Mouse (Mus musculus) neural tube, embryonic 10.5 days (tissue): ENCODE results near the gene Slc24a3.

Experiments
- DNase-seq: peaks from one replicate; pipeline ENCODE4 v3.0.0-alpha.2; 2017; ENCODE audit warnings: low spot score; ENCODE audit errors: extremely low spot score

Gene Slc24a3

DNA sequence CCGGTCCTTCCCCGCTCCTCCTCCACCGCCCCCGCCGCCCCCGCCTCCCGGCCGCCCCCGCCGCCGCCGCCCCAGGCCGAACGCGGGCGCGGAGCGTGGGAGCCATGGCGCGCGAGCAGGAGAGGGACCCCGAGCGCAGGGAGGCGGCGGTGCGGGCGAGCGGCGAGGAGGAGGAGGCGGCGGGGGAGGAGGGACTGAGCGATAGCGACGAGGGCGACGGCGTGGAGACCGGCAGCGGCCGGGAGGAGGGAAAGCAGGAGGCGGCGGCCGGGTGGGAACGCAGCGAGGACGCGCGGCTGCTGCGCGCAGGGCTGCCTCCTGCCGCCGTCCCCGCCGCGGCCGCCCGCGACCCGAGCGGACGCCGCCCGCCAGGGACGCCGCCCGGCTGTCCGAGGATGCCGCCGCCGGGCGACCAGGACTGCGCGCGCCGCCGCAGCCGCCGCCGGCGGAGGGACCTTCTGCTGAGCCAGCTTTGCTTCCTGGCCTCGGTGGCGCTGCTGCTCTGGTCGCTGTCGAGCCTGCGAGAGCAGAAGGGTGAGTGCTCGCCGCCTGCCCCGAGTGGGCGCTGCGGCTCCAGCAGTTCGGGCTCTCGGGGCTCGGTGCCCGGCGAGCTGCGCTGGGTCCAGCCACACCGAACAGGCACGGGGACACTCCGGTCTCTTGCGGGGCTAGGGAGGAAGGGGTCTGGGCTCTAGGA lies at the start of gene Slc24a3:
Gene Slc24a3 (plus strand): TSS at position 91 of the 697 bp plus-strand sequence.
- DNase-seq, result peak; percentile 85

DNA sequence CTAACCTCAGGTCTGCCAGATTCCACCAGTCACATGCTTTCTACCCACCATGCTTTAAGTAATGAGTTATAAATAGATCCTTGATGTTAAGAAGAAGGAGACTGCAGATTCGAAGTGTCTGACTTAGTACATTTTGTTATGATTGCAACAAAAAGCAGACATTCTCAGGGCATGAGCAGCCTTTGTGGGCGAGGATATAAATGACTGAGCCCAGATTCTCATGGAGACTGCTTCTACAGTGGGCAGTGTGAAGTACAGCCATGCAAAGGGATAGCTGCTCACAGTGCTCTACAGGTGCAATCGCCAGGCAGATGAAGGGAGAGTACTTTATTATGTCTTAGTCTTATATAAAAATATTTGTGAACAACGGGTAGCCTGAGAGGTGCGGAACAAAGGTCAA lies 49.8 kb upstream of the Slc24a3 start:
- no peak for DNase-seq

DNA sequence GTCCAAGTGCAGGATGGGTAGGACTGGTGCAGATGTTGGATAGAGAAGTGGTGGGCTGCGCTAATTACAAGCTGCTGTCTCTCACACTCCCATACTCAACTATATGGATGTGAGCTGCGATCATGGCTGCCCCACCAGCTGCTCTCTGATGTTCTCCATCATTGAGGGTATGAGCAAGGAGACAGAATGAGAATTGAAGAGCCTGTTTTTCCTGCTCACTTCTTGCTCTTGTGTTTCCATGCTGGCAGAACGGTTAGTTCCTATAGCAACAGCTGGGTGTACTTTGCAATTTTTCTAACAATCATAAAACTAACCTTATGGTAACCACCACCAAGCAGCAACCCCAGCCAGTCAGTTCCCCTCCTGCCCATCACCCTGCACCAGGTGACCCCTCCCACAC lies 39.8 kb upstream of the Slc24a3 start:
- no peak for DNase-seq

DNA sequence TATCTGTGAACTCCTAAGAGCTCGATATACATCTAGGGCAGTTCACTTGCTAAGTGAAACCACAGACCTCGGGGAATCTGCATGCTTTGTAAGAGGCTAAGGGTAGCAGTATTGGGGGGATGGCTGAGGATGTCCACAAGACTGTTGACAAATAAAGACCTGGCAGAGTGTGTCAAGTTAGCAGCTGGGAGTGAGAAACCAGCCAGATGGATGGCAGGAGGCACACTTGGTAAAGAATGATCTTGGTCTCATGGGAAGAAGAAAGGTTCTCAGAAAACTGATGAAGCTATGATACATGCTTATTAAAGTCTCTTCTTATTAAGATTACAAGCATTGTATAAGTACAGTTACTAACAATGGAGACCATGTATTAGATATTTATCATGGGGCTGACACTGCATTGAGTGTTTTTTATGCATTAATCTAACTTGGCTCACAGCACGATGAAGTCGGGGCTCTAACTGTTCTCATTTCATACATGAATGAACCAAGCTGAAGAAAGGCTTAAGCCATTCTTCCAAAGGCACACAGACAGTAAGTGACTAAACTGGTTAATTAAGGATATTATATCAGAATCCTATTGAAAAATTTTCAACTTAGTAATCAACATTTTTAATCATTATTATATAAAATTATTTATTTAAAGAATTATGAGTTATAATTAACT lies 30.8 kb upstream of the Slc24a3 start:
- DNase-seq, result no peak

DNA sequence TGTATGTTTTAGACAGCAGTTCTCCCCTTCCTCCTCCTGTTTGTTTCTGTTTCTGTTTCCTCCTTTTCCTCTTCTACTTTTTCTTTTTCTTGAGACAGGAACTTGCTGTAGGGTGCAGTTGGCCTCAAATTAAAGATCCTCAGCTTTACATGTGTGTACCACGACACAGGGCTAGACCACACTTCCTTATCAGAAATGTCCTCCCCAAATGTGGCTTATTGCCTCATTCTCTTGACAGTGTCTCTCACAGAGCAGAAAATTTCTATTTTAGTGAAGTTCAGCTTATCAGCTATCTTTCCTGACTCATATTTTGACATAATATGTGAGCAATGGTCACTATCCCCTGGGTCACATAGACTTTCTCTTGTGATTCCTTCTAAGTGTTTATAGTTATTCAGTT lies 17.1 kb upstream of the Slc24a3 start:
- no peak for DNase-seq

DNA sequence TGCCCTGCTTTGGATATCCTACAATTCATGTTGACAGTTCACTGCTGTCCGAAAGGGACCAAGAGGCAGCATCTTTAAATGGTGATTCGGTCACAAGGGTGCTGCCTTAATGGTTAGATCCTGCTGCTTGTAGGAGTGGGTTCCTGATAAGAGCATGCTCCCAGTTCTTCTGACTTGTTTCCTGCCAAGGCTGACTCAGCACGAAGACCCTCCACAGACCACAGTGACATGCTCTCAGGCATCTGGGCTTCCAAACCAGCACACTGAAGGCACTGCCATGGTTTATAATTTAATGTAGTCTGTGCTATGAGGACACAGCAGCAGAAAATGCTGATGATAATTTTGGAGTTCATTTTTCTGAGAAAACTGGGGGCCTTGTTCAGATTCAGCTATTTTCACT lies 16.7 kb upstream of the Slc24a3 start:
- DNase-seq, result no peak

DNA sequence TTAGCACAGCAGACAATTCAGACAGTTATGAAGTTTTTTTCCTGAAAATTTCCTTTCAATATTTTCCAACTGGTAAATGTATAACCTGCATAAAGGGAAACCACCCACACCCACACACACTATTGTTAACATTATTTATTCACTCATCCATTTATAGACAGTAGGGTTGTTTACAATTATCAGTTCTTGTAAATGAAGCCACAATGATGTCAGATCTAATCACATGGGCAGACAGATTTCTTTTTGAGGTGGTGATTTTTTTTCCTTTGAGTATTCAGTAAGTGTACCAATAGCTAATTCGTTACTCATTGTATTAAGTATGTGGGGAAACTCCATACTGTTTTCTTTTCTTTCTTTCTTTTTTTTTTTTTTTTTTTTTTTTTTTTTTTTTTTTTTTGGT lies 15.3 kb upstream of the Slc24a3 start:
- DNase-seq, result no peak

DNA sequence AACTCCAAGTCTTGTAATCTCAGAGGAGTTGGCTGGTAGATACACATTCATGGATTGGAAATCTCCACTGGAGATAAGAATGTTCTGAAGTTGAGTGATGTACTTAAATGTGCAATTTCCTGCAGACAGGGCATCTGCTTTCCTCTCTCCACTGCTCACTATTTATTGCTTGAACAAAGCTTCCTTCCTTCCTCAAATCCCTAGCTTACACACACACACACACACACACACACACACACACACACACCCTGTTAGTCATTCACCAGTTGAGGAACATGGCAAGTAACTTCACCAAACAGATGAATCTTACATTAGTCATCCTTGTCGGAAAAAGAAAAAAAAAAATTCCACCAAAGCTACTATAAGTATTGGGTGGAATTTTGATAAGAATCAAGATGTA lies 8.6 kb upstream of the Slc24a3 start:
- DNase-seq, result no peak

DNA sequence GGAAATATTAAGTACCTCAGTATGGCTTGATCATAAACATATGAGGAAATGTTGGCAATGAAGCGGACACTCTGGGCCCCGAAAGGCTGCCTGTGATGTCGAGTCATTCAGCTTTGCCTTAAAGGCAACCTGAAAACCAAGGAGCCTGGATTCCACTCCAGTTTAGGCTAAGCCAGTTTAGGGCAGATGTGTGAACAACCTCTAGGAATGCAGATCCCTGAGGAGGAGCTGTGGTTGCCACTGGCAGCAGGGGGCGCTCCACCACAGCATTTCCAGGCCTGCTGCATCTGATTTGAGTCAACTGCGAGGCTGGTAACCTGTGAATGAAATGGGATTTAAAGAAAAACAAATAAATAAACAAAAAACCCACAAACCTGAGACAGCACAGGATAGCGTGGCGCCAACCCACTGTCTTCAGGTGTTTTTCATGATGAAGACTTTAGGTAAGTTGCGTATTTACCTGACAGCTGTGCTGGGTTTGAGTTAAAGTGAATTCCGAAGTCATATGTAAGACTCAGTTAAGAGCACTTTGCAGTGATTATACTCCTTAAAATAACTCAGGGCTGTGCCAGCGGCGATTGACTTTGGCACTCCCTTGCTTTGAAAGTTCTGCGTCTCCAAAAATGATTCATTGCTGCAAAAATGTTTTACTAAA lies 6.4 kb upstream of the Slc24a3 start:
- DNase-seq, result peak; percentile 87

DNA sequence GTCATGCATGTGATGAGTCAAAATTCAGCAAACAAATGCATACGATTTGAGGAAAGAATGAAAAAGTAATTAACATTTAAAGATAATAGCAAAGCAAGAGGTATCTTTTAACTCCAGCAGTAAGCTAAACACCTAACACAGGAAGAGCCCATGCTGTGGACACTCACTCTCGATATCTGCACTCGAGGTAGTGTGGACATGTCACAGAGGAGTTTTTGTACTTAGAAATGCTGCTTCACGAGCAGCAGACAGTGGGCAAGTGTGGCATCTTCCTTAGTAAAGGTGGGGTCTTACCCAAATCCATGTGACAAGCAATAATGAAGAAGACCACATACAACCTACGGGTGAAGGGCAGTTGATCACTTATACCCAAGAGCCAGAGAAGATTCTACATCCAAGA lies 3.5 kb upstream of the Slc24a3 start:
- no peak for DNase-seq

DNA sequence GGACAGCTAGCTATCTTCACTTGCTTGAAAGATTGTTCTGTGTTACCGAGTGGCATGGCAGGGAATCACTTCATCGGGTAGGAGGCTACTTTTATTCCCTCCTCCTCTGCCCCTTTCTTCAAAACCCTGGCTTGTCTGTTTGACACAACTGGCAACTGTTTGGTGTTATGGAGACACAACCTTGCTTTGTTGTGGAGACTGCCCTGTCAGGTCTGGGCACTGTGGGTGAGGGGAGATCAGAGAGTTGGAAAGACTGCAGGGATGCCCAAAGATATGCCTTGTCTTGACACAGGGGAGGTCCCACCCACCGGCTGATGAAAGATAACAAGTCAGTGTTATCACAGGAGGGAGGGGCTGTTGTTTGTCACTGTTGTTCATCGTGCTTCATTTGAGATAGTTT lies 3.0 kb upstream of the Slc24a3 start:
- no peak for DNase-seq

DNA sequence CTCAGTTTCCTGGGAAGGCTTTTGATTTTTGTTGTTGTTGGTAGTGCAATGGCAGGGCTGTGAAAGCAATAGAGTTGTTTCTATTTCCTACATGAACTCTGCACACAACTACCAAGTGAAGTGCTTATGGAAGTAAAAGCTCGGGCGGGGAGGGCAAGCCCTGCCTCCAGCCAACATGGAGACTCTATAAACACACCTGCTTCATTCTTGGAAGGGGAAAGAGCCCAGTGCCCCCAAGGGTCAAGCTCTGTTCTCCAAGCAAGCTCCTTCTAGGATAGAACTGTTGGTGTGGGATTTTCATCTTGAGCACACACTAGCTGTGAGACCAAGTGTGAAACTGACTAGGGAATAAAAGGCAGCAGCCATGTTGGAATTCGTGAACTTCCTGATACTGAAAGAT lies 2.5 kb upstream of the Slc24a3 start:
- no peak for DNase-seq

DNA sequence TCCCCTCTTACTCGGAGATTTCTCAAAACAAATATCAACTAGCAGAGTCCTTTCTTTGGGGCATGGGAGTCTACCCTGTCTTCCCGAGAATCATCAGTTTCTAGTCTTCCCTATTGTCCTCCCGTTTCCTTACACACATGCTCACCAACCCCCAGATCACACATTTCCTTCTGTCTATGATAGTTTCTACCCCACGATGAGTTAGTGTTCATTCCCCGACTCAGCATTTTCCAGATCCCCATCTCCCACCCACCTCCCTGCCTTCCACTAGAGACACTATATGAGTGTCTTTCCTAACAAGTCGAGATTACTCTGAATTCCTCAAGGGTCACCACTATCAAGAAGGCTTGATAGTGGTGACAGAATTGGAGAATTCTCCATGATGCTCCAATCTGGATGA lies 1.7 kb upstream of the Slc24a3 start:
- DNase-seq, result no peak

DNA sequence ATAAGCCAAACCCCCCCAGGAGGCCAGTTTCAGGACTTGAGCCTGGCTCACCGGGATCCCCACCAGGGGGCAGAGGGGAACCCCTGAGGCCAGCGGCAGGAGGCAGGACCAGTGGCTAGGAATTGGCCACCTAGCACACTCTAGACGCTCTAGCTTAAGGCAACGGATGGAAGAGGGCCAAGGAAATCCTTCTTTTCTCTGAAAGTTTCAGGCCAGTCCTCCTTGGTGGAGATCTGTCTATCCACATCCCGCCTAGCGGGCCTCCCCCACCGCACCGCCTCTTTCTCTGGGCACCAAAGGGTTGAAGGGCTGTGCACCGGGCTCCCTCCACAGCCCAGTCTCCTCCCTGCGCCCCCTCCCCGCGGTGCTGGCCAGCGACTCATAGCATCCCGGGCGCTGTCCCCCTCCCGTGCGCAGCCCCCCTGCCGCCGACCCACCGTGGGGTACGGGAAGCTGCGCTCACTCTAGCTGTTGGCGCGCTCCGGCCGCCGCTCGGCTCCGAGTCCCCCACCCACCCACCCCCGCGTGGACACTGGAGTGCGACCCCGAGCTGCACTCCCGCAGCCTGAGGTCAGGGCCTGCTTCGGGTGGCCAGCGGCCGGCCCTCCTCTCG lies 397 bp upstream of the Slc24a3 start:
- DNase-seq, result peak; percentile 78

DNA sequence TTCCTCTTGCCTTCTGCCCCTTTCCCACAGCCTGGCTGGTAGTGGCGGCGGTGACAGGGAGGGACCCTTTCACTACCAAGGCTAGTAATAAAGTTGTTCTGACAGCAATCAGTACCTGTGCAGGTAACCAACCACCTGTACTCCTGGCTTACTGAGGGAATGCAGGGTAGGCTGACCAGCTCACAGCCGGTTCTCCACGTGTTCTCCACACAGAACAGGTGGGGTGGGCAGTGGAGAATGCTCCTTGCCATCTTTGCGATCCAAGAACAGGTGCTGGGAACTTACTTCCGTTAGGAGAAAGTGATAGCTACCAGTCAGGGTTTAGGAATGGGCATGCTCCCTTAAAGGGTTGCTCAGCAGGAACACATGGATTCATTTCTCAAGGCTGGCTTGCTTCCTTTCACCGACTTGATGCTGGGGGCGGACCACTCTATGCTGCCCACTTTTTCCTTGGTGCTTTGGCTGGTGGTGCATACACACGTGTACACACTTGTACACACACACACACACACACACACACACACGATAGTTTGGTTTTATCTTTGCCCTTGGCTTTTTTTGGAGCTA lies 934 bp downstream of the Slc24a3 start:
- no peak for DNase-seq

DNA sequence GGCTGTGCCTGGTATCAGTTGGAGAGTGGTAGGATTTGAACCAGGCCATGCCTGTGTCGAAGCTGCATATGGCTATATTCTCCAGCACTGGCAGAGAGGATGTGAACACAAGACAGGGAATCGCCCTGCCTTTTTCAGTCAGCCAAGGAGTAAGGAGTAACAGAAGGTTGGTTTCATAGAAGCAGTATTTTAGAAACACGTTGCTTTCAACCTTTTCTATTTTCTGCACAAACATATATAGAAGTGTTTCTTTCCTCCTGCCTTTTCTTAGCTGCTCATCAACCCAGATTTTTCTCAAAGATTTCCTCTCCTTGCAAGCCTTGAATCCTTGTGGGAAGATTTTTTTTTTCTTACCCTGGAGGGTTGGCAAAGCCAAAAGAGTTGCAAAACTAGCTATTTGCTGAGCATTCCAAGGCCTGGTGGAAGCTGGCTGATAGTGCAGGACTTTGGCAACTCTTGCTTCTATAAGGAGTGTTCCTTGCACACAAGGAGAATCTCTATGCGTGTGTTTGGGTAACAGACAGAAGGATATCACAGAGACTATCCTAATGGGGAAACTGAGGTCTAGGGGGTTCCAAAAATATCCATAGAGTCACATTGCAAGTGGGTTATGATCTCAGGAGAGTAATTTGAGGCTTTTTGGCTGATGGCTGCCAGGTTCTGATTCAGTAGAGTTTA lies 5.6 kb downstream of the Slc24a3 start:
- no peak for DNase-seq

DNA sequence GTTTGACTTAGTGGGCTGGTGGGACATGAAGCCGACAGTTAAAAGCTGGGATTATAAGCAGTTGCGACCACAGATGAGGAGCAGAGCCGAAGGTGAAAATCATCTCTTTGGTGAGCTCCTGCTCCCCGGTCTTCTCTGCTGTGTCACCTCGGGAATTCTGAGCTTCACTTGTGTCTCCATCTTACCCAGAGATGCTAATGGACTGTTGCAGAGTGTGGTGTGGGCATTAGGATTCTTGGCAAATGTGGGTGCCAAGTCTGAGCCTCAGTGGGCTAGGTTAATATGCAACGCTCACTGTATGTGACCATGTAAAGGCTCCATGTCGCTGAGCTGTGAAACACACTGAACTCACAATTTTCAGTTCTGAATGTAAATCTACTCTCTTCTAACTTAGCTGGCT lies 7.5 kb downstream of the Slc24a3 start:
- DNase-seq, result no peak

DNA sequence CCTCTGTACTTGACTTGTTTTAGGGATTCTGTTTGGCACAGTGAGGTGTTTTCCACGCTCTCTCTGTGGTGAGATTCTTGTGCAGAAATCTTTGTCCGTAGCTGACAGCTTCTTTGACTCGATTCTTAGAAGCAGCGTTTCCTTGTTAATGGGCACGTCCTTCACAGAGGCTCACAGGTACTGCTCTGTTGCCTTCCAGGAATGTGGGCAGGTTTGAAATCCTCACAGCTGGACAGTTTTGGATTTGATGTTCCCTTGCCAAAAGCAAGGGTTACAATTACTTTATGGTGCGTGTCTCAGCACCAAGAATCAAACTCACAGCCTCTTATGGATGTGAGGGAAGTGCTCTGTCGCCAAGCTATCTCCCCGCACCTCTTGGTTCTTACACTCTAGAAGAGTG lies 14.9 kb downstream of the Slc24a3 start:
- no peak for DNase-seq

DNA sequence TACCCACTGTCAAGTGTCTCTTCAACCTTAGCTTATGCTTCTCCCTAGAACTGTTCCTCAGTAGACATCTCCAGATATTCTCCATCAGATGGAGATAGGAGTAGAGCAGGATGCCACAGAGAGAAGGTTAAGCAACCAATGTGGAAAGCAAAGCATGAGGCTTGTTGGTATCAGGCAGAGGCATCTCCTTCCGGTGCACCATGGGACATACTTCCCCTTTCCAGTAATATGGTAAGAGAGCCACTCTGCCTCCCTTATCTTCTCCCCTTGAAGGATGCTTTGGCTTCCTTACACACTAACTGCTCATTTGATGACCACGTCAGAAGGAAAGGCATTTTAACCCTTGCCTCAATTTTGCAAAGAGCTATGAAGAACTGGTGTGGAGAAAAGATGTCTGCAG lies 21.3 kb downstream of the Slc24a3 start:
- no peak for DNase-seq

DNA sequence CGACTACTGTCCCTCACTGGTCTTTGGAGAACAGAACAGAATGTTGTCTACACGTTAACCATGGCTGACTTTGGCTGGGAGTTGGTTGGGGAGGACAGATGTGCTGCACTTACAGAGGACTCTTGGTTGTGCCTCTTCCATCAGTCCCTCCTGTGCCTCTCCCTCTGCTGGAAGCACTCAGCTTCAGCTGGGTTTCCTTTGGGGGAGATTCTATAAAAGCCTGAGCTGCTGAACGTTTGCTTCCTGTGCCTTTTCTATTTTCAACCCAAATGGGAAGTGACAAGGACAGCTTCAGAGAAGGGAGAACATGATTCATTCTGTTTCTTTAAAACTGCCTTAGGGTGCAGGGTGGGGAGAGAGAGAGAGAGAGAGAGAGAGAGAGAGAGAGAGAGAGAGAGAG lies 28.5 kb downstream of the Slc24a3 start:
- no peak for DNase-seq

DNA sequence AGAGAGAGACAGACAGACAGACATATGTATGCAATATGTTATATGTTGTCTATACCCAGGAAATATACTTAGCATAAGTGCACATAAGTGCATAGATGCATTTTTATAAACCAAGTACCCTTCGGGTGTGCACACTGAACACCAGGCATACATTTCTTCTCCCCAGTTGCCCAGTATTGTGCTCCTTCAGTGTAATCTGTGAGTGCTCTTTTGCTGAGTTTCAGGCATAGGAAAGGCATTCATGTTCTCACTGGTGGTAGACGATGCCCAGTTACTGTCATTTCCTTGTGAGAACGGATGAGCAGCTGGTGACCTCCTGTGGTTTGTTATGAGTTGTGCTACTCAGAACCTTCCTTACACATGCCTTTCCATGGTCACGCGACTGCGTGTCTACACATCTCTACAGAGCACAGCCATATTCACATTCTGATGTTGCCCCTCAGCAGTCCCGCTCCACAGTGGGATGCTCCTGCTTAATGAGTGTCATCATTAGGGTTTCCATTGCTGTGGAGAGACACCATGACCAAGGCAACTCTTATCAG lies 29.0 kb downstream of the Slc24a3 start:
- no peak for DNase-seq
